Mouse (Mus musculus) skeletal muscle tissue, adult 2 months (tissue): Measurements from ENCODE around the gene Trmt10a.
"Not testable (repeated sequence)": the region's sequence is repeated elsewhere in the genome, so short reads cannot be mapped to it uniquely, and the experiment has no call there.

Experiments used
- DNase-seq: peaks from one replicate; pipeline ENCODE4 v3.0.0-alpha.2; 2012; ENCODE audit warnings: low read depth, low spot score

Trmt10a gene

GRCm38 (mm10) chr3:138133916-138134315, 9.3 kb upstream of the Trmt10a start:
- no peak for DNase-seq

GRCm38 (mm10) chr3:138134528-138134927, 8.7 kb upstream of the Trmt10a start:
- DNase-seq: no peak

- DNase-seq: not testable (repeated sequence)
Observed at GRCm38 (mm10) chr3:138138146-138138545, 5.1 kb upstream of the Trmt10a start.

- DNase-seq: no peak
Observed at GRCm38 (mm10) chr3:138139663-138140062, 3.6 kb upstream of the Trmt10a start.

- peak; percentile 85 for DNase-seq
Observed at GRCm38 (mm10) chr3:138142052-138142732, 1.1 kb upstream of the Trmt10a start.

- peak; percentile 18 for DNase-seq
Observed at GRCm38 (mm10) chr3:138142733-138143314, 424 bp upstream of the Trmt10a start.

GRCm38 (mm10) chr3:138144060-138144641, 903 bp downstream of the Trmt10a start:
- DNase-seq: no peak

DNA sequence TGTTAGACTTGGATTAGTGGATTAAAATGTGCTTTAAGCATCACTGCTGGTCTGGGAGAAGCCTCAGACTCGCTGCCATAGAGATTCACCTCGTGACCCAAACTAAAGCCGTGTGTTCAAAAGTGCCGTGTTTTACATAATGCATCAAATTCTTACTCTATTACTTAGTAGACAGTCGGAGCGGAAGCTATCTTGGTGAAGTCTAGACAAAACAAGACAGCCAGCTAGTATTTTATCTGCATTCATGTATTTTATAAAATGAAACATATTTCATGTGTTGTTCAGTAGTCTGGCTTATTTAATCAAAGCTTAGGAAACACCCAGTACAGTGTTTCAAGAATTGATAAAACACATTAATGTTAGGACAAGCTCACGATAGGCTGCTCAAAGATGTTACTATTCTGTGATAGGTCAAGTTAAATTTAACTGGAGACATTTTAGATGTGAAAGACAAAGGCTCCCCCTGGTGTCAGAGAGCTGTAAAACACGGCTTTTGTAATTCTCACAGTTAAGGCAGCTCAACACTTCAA, 1.5 kb downstream of the Trmt10a start, which contains the start of gene Mttp:
Mttp (minus strand) TSS at position 327 of the 530 bp plus-strand sequence.
- peak; percentile 79 for DNase-seq

- no peak for DNase-seq
Observed at GRCm38 (mm10) chr3:138148811-138149210, 5.6 kb downstream of the Trmt10a start.

GRCm38 (mm10) chr3:138155062-138155461, 11.8 kb downstream of the Trmt10a start:
- DNase-seq: no peak

GRCm38 (mm10) chr3:138156651-138157050, 13.4 kb downstream of the Trmt10a start:
- no peak for DNase-seq

- DNase-seq: no peak
Observed at GRCm38 (mm10) chr3:138161623-138162022, 18.4 kb downstream of the Trmt10a start.

DNA sequence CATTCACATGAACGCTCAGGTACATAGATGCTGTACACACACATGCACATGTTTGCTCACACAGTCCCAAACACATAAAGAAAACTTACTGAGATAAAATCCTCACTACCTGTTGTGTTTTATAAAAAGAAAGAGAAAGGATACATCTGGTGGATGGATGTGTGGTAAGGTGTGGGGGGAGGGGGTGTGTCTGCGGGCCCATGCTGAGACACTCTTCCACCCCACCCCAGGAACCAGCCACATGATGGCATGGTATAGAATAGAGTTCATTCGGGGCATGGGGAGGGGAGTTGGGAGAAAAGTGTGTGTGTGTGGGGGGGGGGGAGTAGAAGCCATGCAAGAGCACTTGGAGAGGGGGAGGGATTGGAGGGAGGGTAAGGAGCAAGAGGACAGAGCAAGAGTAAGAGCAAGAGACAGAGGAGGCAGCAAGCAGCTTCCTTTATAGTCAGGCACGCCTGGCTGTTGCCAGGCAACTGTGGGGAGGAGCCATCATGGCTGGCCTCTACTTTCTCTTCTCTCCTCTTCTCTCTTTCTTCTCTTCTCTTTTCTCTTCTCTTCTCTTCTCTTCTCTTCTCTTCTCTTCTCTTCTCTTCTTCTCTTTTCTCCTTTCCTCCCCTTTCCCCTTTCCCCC, 19.4 kb downstream of the Trmt10a start:
- no peak for DNase-seq

DNA sequence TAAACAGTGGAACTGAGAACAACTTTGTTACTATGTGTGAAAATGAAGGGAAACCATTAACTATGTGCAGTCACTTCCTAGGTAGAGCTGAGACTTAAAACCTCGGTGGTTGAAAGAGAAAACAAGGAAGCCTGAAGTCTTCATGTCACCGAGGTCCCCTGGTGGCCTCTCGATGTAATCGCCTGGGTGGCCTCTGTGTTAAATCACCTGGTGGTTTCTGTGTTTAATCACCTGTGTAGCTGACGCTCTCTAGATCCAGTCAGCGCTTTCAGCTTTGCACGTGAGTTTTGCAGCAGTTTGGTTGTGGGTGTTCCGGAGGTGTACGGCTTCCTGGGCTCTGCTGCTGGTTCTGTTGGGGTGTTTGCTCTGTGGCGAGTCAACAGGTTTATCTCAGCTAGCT, 30.0 kb downstream of the Trmt10a start:
- no peak for DNase-seq

DNA sequence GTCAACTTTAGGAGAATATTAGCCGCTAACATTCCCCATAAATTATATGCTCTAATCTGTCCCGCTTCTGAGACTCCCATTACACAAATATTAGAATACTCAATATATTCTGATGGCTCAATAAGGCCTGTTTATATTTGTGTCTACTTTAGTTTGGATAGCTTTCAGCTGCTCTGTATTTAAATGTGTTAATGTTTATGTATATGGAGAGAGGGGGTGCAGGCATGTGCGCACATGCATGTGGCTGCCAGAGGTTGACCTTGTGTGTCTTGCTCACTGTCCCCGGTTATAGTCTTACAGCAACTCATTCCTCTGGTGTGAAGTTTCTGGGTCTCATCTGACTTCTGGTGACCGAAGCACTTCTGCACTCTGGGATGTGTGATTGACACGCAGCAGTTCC, 32.3 kb downstream of the Trmt10a start:
- no peak for DNase-seq

GRCm38 (mm10) chr3:138182019-138182418, 38.8 kb downstream of the Trmt10a start:
- DNase-seq: no peak

DNA sequence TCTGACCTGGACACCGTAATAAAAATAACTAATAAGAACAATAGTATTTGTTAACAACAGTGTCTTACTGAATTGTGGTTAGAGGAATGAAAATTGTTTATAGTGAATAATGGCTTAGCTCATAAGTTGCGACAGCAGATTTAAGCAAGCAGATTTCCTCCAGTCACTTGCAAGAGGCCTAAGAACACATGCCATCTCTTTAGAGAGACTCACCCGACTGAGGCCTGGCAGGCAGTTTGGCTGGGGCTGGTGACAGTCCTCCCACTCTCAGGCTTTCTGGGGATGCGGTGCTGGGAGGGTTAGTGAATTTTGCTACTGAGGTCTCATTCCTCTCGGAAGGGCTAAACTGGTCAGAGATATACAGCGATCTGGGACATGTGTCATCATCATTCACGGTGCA, 40.1 kb downstream of the Trmt10a start:
- no peak for DNase-seq

- no peak for DNase-seq
Observed at GRCm38 (mm10) chr3:138185290-138185689, 42.0 kb downstream of the Trmt10a start.

- DNase-seq: no peak
Observed at GRCm38 (mm10) chr3:138185995-138186930, 43.0 kb downstream of the Trmt10a start.

- DNase-seq: peak; percentile 43
Observed at GRCm38 (mm10) chr3:138192260-138192659, 49.0 kb downstream of the Trmt10a start.

DNA sequence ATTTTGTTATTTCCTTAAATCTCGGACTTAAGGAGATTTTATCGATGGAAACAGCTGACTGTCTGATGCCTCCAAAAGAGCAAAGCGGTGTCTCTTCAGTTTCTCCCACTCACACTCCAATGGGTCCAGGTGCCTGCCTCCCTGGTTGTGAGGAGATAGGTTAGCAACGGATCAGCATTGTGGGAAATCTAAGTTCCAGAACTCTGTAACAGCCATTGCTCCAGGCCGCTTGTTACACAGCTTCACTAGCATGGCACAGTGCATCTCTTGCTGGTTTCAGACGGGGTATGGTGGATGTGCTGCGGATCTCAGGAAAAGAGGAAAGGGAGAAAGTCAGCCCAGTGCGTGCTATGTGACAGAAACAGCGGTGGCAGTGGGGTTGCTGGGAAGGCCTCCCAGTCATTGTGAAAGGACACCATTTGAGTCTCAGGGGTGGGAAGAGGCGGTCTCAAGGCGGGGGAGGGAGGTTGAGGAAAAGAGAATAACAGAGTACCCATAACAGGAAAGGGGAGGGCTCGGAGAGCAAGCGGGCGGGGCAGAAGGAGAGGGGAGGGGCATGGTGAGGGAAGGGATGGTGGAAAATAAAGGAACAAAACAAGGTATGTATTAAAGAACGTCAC, 50.5 kb downstream of the Trmt10a start, which contains the start of gene 4930579F01Rik:
4930579F01Rik (minus strand) TSS at position 143 of the 620 bp plus-strand sequence.
- no peak for DNase-seq
